Mouse (Mus musculus) ovary, adult 10 weeks (tissue): Measurements from ENCODE around the gene Slc10a4. TPM values are rescaled to one million over a fixed set of nuclear protein-coding genes. Genes with fewer than 3 reads are reported as not detected.

Experiments
- polyA plus RNA-seq: library from polyadenylated mRNA; stranded (reverse); fragments of 350-450 nt; fragmentation: Illumina TruSeq; extraction: RNeasy Lipid Tissue Mini Kit (QIAGEN cat#74804); gene quantifications from one replicate; pipeline ENCODE4 v1.2.3, GENCODE M21; 2014

The Slc10a4 gene
- not detected for polyA plus RNA-seq

DNA sequence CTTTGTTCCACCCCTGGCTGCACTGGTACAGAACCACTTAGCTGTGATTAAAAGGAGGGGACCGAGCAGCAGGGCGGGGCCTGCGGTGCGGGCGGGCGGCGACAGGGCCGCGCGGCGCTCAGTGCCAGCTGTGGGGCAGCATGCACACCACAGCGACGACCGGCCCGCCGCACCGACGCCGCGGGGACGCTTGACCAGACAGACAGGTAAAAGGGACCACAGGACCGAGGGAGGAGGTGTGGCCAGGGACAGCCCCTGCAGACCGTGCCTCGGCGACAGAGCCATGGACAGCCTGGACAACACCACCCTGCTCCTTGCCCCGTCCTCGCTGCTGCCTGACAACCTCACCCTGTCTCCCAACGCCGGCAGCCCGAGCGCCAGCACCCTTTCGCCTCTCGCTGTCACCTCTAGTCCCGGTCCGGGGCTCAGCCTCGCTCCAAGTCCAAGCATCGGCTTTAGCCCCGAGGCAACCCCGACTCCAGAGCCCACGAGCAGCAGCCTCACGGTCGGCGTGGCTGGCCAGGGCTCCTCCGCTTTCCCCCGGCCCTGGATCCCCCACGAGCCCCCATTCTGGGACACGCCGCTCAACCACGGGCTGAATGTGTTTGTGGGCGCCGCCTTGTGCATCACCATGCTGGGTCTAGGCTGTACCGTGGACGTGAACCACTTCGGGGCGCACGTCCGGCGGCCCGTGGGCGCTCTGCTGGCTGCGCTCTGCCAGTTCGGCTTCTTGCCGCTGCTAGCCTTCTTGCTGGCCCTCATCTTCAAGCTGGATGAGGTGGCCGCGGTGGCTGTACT, at the start of gene Slc10a4:
Gene Slc10a4, plus strand, starts transcription at position 100 of the 798 bp plus-strand sequence.

DNA sequence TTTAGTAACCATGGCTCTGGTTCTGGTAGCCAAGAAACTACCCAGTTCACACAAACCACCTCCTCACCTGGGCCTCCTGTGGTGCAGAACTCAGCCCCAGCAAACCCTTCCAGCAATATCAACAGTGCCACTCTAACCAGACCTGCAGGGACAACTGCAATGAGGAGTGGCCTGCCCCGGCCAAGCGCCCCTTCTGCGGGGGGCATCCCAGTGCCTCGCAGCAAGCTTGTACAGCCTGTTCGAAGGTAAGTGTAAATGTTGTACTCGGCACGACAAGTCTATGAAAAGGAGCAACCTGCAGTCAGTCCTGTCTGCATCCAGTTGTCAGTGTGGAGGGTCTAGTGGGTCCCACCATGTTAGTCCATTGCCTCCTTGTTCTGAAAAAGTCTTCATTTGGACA, 32.1 kb upstream of the Slc10a4 start, which contains the start of gene Gm10135:
Gene Gm10135, minus strand, starts transcription at position 101 of the 400 bp plus-strand sequence.

Other genes with a start within 250 kb of the Slc10a4 start
- 12.0 TPM for gene Tec, start 138.4 kb upstream of the Slc10a4 start, polyA plus RNA-seq
- 162 TPM for gene Slain2, start 92.6 kb upstream of the Slc10a4 start, polyA plus RNA-seq
- not detected for gene Gm10135, start 32.2 kb upstream of the Slc10a4 start, polyA plus RNA-seq
- 113 TPM for gene Fryl, start 249.7 kb downstream of the Slc10a4 start, polyA plus RNA-seq